Mouse (Mus musculus): ENCODE data around the gene Lipc.

Lipc gene

GRCm38 (mm10) chr9:70952126-70952525, at the start of gene Lipc:
Gene Lipc (minus strand): TSS chr9:70952226.
- no peak for DNase-seq (ENCODE audit: low read depth, low spot score)

GRCm38 (mm10) chr9:70999161-70999560, 47.1 kb upstream of the Lipc start:
- no peak for DNase-seq (ENCODE audit: low read depth, low spot score)

- DNase-seq (ENCODE audit: low read depth, low spot score), result no peak
These were observed 46.7 kb upstream of the Lipc start for GRCm38 (mm10) chr9:70998719-70999118.

- no peak for DNase-seq (ENCODE audit: low read depth, low spot score)
These were observed 41.3 kb upstream of the Lipc start for GRCm38 (mm10) chr9:70993326-70993725.

- no peak for DNase-seq (ENCODE audit: low read depth, low spot score)
These were observed 39.4 kb upstream of the Lipc start for GRCm38 (mm10) chr9:70991401-70991800.

- no peak for DNase-seq (ENCODE audit: low read depth, low spot score)
These were observed 35.2 kb upstream of the Lipc start for GRCm38 (mm10) chr9:70987210-70987609.

GRCm38 (mm10) chr9:70982991-70983480, 31.0 kb upstream of the Lipc start:
- DNase-seq (ENCODE audit: low read depth, low spot score), result no peak

GRCm38 (mm10) chr9:70981721-70982120, 29.7 kb upstream of the Lipc start:
- DNase-seq (ENCODE audit: low read depth, low spot score), result no peak

- DNase-seq (ENCODE audit: low read depth, low spot score), result no peak
These were observed 27.6 kb upstream of the Lipc start for GRCm38 (mm10) chr9:70979641-70980040.

GRCm38 (mm10) chr9:70979171-70979570, 27.1 kb upstream of the Lipc start:
- no peak for DNase-seq (ENCODE audit: low read depth, low spot score)

- no peak for DNase-seq (ENCODE audit: low read depth, low spot score)
These were observed 25.4 kb upstream of the Lipc start for GRCm38 (mm10) chr9:70977392-70977791.

GRCm38 (mm10) chr9:70975921-70976320, 23.9 kb upstream of the Lipc start:
- no peak for DNase-seq (ENCODE audit: low read depth, low spot score)

- DNase-seq (ENCODE audit: low read depth, low spot score), result no peak
These were observed 21.3 kb upstream of the Lipc start for GRCm38 (mm10) chr9:70973286-70973685.

GRCm38 (mm10) chr9:70969244-70969643, 17.2 kb upstream of the Lipc start:
- DNase-seq (ENCODE audit: low read depth, low spot score), result no peak

- no peak for DNase-seq (ENCODE audit: low read depth, low spot score)
These were observed 14.3 kb upstream of the Lipc start for GRCm38 (mm10) chr9:70965999-70966994.

GRCm38 (mm10) chr9:70965422-70965821, 13.4 kb upstream of the Lipc start:
- DNase-seq (ENCODE audit: low read depth, low spot score), result no peak

GRCm38 (mm10) chr9:70965011-70965410, 13.0 kb upstream of the Lipc start:
- DNase-seq (ENCODE audit: low read depth, low spot score), result no peak

GRCm38 (mm10) chr9:70963461-70963891, 11.4 kb upstream of the Lipc start:
- DNase-seq (ENCODE audit: low read depth, low spot score), result no peak

- no peak for DNase-seq (ENCODE audit: low read depth, low spot score)
These were observed 10.9 kb upstream of the Lipc start for GRCm38 (mm10) chr9:70962781-70963455.

GRCm38 (mm10) chr9:70960301-70960700, 8.3 kb upstream of the Lipc start:
- DNase-seq (ENCODE audit: low read depth, low spot score), result no peak

GRCm38 (mm10) chr9:70959866-70960265, 7.8 kb upstream of the Lipc start:
- no peak for DNase-seq (ENCODE audit: low read depth, low spot score)

GRCm38 (mm10) chr9:70959447-70959846, 7.4 kb upstream of the Lipc start:
- DNase-seq (ENCODE audit: low read depth, low spot score), result no peak

All from R1 (cell line).